Mouse (Mus musculus) c-Kit-negative CD71-positive TER-119-positive erythroid progenitor cells, embryonic 14.5 days (primary cell): ENCODE measurements around the gene Hs6st1.
A peak's percentile ranks its signal among the peaks of the same experiment; 100 is the strongest.

ENCODE experiments used
- DNase-seq: peaks from one replicate; pipeline ENCODE4 v3.0.0-alpha.2; 2013; ENCODE audit warnings: low read depth, low spot score

Gene Hs6st1

GRCm38 (mm10) chr1:36083554-36083953, 15.4 kb downstream of the Hs6st1 start:
- DNase-seq: no peak

- DNase-seq: no peak
These were observed 16.9 kb downstream of the Hs6st1 start for GRCm38 (mm10) chr1:36085069-36085468.

- no peak for DNase-seq
These were observed 20.2 kb downstream of the Hs6st1 start for GRCm38 (mm10) chr1:36088367-36088766.

- no peak for DNase-seq
These were observed 21.3 kb downstream of the Hs6st1 start for GRCm38 (mm10) chr1:36089481-36089880.

GRCm38 (mm10) chr1:36090011-36090721, 22.0 kb downstream of the Hs6st1 start:
- DNase-seq: no peak

GRCm38 (mm10) chr1:36090722-36091110, 22.5 kb downstream of the Hs6st1 start:
- peak; percentile 72 for DNase-seq

GRCm38 (mm10) chr1:36091246-36091645, 23.0 kb downstream of the Hs6st1 start:
- DNase-seq: peak; percentile 95

GRCm38 (mm10) chr1:36093741-36094140, 25.5 kb downstream of the Hs6st1 start:
- DNase-seq: no peak

GRCm38 (mm10) chr1:36095423-36096272, 27.4 kb downstream of the Hs6st1 start:
- DNase-seq: peak; percentile 82

- DNase-seq: no peak
These were observed 30.2 kb downstream of the Hs6st1 start for GRCm38 (mm10) chr1:36098432-36098831.

GRCm38 (mm10) chr1:36100371-36100770, 32.2 kb downstream of the Hs6st1 start:
- no peak for DNase-seq

GRCm38 (mm10) chr1:36105917-36106706, 37.9 kb downstream of the Hs6st1 start:
- no peak for DNase-seq

GRCm38 (mm10) chr1:36109987-36110386, 41.8 kb downstream of the Hs6st1 start:
- DNase-seq: no peak

- no peak for DNase-seq
These were observed 44.5 kb downstream of the Hs6st1 start for GRCm38 (mm10) chr1:36112665-36113064.

- DNase-seq: no peak
These were observed 45.5 kb downstream of the Hs6st1 start for GRCm38 (mm10) chr1:36113670-36114069.

GRCm38 (mm10) chr1:36114844-36115243, 46.6 kb downstream of the Hs6st1 start:
- DNase-seq: no peak

- DNase-seq: no peak
These were observed 48.3 kb downstream of the Hs6st1 start for GRCm38 (mm10) chr1:36116488-36116887.

- DNase-seq: no peak
These were observed 50.0 kb downstream of the Hs6st1 start for GRCm38 (mm10) chr1:36118061-36118685.

- no peak for DNase-seq
These were observed 50.8 kb downstream of the Hs6st1 start for GRCm38 (mm10) chr1:36118958-36119357.

- no peak for DNase-seq
These were observed 51.2 kb downstream of the Hs6st1 start for GRCm38 (mm10) chr1:36119426-36119825.

GRCm38 (mm10) chr1:36121172-36121571, 53.0 kb downstream of the Hs6st1 start:
- no peak for DNase-seq

GRCm38 (mm10) chr1:36125076-36125475, 56.9 kb downstream of the Hs6st1 start:
- DNase-seq: no peak
